Mouse (Mus musculus): ENCODE measurements around the gene Pced1b.

Pced1b gene

GRCm38 (mm10) chr15:97285665-97286212 lies 38.8 kb downstream of the Pced1b start:
- in situ Hi-C loops (cut with MboI, MseI), result no loop called here

DNA sequence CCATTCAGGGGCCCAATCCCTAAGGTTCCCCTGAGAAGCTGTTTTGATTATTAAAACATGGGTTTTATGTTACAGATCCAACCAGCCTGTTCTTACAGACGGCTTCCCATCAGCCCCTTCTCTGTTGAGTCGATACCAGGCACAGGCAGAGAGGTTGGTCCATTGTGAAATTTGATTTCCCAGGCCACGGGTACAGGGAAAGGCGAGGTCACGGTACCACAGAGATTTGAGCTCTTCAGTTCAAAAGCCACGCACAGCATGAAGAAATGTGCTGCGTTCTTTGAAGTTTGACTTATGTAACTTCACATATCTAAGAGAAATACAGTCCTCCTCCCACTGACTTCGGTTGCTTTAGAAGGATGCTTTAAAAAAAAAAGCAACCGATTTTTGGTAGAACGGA lies 39.8 kb downstream of the Pced1b start:
- in situ Hi-C loops (cut with MboI, MseI), result no loop called here

DNA sequence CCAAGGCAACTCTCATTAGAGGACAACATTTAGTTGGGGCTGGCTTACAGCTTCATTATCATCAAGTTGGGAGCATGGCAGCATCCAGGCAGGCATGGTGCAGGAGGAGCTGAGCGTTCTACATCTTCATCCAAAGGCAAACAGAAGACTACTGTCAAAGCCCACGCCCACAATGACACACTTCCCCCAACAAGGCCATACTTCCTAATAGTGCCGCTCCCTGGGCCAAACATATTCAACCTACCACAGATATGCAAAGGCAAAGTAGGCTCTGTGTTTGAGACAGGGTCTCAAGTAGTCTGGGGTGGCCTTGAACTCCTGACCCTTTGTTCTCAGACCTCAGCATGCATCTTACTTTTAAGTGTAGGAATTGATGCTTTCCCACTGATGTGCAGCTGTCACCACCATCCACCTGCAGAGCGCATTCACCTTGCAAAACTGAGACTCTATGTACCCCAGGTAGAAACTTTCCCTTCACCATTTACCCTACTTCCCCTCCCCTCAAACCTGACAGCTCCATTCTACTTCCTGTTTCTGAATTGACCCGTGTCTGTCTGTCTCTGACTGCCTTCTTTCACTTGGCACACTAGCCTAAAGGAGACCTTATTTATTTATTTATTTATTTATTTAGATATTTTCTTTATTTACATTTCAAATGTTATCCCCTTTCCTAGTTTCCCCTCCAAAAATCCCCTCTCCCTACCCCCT lies 40.7 kb downstream of the Pced1b start:
- in situ Hi-C loops (cut with MboI, MseI), result no loop called here

DNA sequence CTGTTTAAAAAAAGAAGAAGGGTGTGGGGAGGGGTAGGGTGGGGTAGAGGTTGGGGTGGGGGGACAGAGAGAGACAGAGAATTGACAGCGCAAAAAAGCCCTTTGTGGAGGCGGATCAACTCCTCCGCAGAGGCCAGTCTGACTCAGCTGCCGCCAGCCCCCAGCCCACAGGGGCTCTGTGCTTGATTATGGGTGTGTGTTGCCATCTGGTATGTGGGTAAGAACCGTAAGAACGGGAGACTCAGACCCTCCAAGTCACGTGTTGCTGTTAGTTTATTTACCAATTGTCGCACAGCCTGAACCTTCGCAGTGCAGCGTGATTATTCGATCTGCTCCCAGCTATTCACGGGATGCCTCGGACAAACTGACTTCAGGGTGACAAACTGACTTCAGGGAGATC lies 41.8 kb downstream of the Pced1b start:
- in situ Hi-C loops (cut with MboI, MseI), result no loop called here

GRCm38 (mm10) chr15:97289176-97289575 lies 42.3 kb downstream of the Pced1b start:
- in situ Hi-C loops (cut with MboI, MseI), result no loop called here

DNA sequence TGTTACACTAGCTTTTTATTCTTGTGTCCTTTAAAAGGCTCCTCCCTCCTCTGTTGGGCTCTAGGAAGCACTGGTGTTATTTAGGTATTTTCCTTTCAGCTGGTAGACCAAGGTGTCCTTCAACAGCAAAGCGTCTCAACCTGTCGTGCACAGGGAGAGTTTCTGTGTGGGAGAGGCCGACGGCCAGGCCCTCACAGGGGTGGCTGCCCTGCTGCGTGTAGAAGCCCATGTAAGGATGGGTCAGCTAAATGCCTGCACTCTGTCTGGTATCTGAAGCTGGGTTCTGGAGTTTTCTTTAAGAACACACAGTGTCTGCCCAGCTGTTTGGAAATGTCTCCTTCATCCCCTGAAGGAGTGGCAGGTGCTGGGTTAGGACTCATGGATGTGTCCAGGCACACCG lies 43.4 kb downstream of the Pced1b start:
- in situ Hi-C loops (cut with MboI, MseI), result no loop called here

DNA sequence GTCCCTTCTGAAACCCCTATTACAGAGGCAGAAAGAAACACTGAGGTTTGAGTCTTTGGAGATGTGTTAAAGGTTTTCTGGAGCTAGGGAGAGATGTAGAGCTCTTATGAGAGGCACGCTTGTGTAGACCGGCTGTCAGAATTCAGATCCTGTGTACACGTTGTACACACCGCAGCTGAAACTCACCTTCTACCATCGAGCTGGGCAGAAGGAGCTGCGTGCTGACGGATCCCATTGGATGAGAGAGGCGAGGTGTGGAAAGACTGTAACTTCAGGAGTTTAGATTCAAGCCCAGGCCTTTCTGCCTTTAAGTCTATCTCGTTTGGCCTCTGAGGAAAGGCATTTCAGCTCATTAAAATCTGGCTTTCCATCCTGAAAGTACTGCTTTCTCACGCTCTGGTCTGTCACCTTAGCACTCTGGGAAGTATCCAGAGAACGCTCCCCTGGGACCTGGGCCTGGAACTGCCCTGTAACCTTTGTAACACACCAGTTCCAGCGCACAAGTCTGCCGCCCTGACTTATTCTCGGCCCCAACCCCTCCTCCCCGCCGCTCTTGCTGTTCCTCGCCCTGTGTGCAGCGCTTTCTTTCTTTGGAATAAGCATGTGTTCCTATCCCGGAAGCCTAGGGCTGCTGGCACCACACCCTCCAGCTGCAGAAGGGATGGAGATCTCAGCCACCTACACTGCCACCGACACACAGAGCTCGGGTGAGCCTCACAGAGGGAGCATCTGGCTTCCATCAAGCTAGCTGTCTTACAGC lies 44.6 kb downstream of the Pced1b start:
- in situ Hi-C loops (cut with MboI, MseI), result no loop called here

DNA sequence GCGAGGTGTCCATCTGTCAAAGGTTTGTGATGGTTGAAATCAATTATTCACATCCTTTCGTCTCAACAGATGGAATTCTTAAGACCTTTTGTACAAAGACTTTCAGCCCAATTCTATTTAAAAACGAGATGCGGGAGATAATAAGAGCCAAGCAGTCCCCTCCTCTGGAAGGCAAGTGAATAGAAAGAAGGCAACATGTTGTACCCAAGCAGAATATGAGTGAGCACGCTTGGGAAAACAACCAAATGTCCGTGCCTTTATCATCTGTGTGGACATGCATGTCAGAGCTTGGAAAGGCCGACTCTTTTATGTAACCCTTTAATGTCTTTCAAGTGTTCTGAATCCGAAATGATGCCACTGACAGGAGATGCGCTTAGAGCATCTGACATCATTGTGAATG lies 61.0 kb downstream of the Pced1b start:
- in situ Hi-C loops (cut with MboI, MseI), result no loop called here

- in situ Hi-C loops (cut with MboI, MseI), result no loop called here
These were observed 62.6 kb downstream of the Pced1b start for GRCm38 (mm10) chr15:97309533-97309932.

GRCm38 (mm10) chr15:97310251-97310650 lies 63.3 kb downstream of the Pced1b start:
- in situ Hi-C loops (cut with MboI, MseI), result no loop called here

GRCm38 (mm10) chr15:97311211-97311610 lies 64.3 kb downstream of the Pced1b start:
- in situ Hi-C loops (cut with MboI, MseI), result no loop called here

DNA sequence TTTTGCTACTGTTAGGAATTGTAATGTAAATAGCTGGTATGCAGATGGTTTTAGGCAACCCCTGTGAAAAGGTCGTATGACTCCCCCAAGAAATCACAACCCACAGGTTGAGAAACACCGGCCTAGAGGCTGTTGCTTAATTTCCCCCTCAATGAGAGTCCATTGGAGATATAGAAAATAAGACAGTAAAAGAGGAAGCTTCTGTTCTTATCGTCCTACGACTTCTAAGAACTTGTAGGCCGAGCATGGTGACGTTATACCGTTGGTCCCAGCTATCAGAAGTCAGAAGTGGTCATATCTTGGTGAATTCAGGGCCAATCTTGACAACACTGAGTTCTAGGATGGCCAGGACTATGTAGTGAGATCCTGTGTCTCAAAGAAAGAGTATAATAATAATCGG lies 65.0 kb downstream of the Pced1b start:
- in situ Hi-C loops (cut with MboI, MseI), result no loop called here

- in situ Hi-C loops (cut with MboI, MseI), result no loop called here
These were observed 68.0 kb downstream of the Pced1b start for GRCm38 (mm10) chr15:97314720-97315421.

- in situ Hi-C loops (cut with MboI, MseI), result no loop called here
These were observed 68.5 kb downstream of the Pced1b start for GRCm38 (mm10) chr15:97315422-97315757.

GRCm38 (mm10) chr15:97318365-97319001 lies 71.6 kb downstream of the Pced1b start:
- in situ Hi-C loops (cut with MboI, MseI), result no loop called here

- in situ Hi-C loops (cut with MboI, MseI), result no loop called here
These were observed 75.9 kb downstream of the Pced1b start for GRCm38 (mm10) chr15:97322821-97323220.

DNA sequence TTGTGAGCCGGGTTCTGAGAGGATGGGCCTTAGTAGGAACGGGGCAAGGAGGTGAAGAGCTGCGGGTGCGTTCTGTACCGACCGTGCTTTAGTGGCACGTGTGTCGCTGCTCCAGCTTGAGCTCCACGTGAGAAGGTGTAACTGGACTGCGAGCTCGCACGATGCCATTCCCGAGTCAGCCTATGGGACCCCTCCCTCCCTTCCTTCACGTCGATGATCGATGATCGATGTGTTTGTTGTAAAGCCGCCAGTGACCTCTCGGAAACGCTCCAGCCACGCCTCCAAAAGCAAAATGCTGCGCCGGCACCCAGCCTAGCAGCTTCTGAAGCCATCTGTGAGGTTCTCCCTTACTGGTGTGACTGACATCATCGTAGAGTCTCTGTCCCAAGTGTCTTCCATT lies 76.6 kb downstream of the Pced1b start:
- in situ Hi-C loops (cut with MboI, MseI), result no loop called here

DNA sequence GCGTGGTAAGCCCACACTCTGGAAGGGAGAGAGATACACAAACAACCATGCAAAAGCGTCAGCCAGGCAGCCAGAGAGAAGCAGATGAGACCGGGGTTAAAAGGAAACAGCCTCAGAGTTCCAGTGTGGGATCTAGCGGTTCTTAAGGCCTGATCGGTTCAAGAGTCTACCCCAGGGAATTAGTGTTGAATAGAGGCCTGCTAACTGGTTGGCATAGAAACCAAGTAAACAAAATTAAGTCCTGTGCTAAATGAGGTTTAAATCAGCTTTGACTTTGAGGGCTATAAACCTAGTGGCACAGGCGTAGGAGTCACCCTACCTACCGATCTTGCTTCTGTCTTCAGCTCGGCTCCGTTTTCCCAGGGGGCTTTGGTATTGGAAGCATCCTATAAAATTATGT lies 77.4 kb downstream of the Pced1b start:
- in situ Hi-C loops (cut with MboI, MseI), result no loop called here

GRCm38 (mm10) chr15:97327500-97328081 lies 80.7 kb downstream of the Pced1b start:
- in situ Hi-C loops (cut with MboI, MseI), result no loop called here

- in situ Hi-C loops (cut with MboI, MseI), result loop anchor here (10.0 kb wide), 1 partner anchor 422 kb away; no protein-coding TSS in a partner anchor
These were observed 85.7 kb downstream of the Pced1b start for GRCm38 (mm10) chr15:97332582-97332981.

DNA sequence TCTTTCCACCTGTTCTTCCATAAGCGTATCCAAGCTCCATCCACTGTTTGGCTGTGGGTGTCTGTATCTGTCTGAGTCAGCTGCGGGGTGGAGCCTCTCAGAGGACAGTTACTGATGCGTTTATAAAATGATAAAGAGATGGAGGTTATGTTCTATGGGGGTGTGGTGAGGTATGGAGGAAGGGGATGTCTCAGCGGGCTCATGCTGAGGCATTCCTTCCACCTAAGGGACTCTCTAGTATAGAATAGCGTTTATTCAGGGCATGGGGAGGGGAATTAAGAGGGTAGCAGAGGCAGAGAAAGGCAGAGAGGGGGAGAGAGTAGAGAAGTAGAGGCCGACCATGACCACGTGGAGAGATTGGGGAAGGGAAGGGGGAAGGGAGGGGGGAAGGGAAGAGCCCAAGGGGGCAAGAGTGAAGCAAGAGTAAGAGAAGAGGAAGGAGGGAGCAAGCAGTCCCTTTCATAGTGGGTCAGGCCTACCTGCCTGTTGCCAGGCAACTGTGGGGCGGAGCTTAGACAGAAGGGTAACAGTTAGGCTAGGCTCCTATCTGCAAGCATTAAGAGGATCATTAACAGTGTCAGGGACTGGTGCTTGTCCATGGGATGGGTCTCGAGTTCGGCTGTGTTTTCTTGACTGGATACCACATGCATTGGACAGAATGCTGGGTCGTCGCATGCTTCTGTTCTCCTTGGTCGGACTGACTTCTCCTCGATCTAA lies 90.9 kb downstream of the Pced1b start:
- in situ Hi-C loops (cut with MboI, MseI), result loop anchor here (10.0 kb wide), 1 partner anchor 417 kb away; no protein-coding TSS in a partner anchor

Measured in T-helper 1 cell (primary cell).